Mouse (Mus musculus) forebrain, embryonic 11.5 days (tissue): ENCODE measurements at regions not wholly inside any gene's neighbourhood (a gene's known extent, or its start where the extent isn't known, plus 50 kb on each side); places are given as distances from the start of the nearest gene placed in this dataset.

Experiments
- ATAC-seq: fragments of 200-750 bp; cut with Nextera tagmentation; replicated peaks from 2 replicates; pipeline ENCODE4 v1.8.0; 2017; ENCODE audit warnings: moderate TSS enrichment; ENCODE audit not compliant: low FRiP score
- DNase-seq: peaks from one replicate; pipeline ENCODE4 v3.0.0-alpha.2; 2017; ENCODE audit warnings: low spot score
- H3K27ac ChIP-seq: fragments of 300-500 bp; sonication (generic); 2 replicates; pipeline ENCODE4 v1.5.1; 2014; ENCODE audit warnings: low read depth, low read length
- H3K27me3 ChIP-seq: fragments of 300-500 bp; sonication (generic); 2 replicates; pipeline ENCODE4 v1.6.1; 2014; ENCODE audit warnings: mild to moderate bottlenecking, low read length, mixed read lengths; ENCODE audit not compliant: control insufficient read depth, insufficient read depth
- H3K36me3 ChIP-seq: fragments of 300-500 bp; sonication (generic); 2 replicates; pipeline ENCODE4 v1.6.1; 2014; ENCODE audit warnings: mild to moderate bottlenecking, low read length, moderate library complexity, mixed read lengths; ENCODE audit not compliant: control insufficient read depth, insufficient read depth
- H3K4me1 ChIP-seq: fragments of 300-500 bp; sonication (generic); replicated peaks from 2 replicates; pipeline ENCODE4 v1.6.1; 2014; ENCODE audit warnings: low read length, mixed read lengths; ENCODE audit not compliant: control insufficient read depth, insufficient read depth
- H3K4me2 ChIP-seq: fragments of 300-500 bp; sonication (generic); 2 replicates; pipeline ENCODE4 v1.6.1; 2014; ENCODE audit warnings: low read depth, mild to moderate bottlenecking, low read length, moderate library complexity, mixed read lengths; ENCODE audit not compliant: severe bottlenecking
- H3K4me3 ChIP-seq: fragments of 300-500 bp; sonication (generic); 2 replicates; pipeline ENCODE4 v1.5.1; 2014; ENCODE audit warnings: low read depth, low read length
- H3K9ac ChIP-seq: fragments of 300-500 bp; sonication (generic); 2 replicates; pipeline ENCODE4 v1.6.1; 2014; ENCODE audit warnings: low read length
- H3K9me3 ChIP-seq: fragments of 300-500 bp; sonication (generic); 2 replicates; pipeline ENCODE4 v1.6.1; 2016; ENCODE audit warnings: low read length, mixed read lengths; ENCODE audit not compliant: control insufficient read depth
- WGBS: fragments of 180-500 bp; shearing (Covaris S2); extraction: QIAGEN DNeasy Blood & Tissue Kit; methylation state at CpG from one replicate; pipeline ENCODE4 v1.1.7; 2014; 5-methylcytosine and 5-hydroxymethylcytosine counted together

DNA sequence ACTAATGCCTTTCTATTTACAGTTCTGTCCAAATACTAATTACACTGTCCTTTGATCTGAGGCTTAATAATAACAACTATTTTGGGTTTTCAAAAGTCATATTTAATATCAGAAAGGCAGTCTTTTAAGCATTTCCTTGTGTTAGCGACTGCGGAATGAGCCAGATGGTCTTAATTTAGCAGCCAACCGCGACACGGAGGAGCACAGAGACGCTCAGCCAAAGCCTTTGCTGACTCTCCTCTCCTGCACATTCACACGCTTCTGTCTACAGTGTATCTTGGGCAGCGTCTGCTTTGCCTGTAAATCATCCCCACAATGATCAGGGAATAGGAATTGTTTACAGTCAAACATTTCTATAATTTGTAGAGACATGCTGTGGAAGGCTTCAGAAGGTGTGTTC is 201.1 kb downstream of the Zfp462 start:
- no peaks in the 10 kb centered on the region for H3K27me3 ChIP-seq
- H3K4me1 ChIP-seq = peaks cover 2% of the 10 kb centered on the region; the same call in 1 of the 2 replicates
- H3K27ac ChIP-seq = no peak overlapping the region
- WGBS = 70% methylated on average over 8 of the region's 8 CpGs
- H3K36me3 ChIP-seq = no peaks in the 10 kb centered on the region
- H3K9ac ChIP-seq = no peak overlapping the region
- H3K9me3 ChIP-seq = no peaks in the 10 kb centered on the region
- no peak overlapping the region for H3K4me3 ChIP-seq
- no peak overlapping the region for H3K4me2 ChIP-seq
- DNase-seq = no peak
- no peak for ATAC-seq

DNA sequence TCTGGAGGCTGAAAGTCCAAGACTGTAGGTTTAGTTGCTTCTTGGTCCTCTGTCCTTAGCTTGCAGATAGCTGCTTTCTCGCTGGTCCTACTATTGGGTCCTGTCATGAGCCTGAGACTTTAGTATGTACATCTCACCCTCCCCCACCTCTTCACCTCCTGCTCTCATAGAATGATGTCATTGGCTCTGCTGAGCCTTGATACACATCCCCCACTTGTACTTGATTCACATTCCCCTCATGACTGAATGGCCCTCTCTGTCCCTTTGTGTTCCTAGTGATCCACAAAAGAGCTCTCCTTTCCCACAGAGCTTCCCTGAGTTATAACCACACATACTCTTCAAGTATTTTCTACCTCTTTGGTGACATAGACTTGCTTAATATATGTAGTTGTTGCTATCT is 201.5 kb upstream of the Rad23b start:
- DNase-seq (no peak), ATAC-seq (peak; percentile 65; the same call in 1 of the 2 replicates)
- Histone ChIP-seq H3K4me3 (no peak overlapping the region), H3K9me3 (no peaks in the 10 kb centered on the region), H3K4me1 (peaks cover 2% of the 10 kb centered on the region; the same call in 1 of the 2 replicates), H3K36me3 (no peaks in the 10 kb centered on the region), H3K4me2 (no peak overlapping the region), H3K9ac (no peak overlapping the region), H3K27me3 (no peaks in the 10 kb centered on the region), H3K27ac (no peak overlapping the region)
- WGBS = 64% methylated on average over 1 of the region's 1 CpGs

DNA sequence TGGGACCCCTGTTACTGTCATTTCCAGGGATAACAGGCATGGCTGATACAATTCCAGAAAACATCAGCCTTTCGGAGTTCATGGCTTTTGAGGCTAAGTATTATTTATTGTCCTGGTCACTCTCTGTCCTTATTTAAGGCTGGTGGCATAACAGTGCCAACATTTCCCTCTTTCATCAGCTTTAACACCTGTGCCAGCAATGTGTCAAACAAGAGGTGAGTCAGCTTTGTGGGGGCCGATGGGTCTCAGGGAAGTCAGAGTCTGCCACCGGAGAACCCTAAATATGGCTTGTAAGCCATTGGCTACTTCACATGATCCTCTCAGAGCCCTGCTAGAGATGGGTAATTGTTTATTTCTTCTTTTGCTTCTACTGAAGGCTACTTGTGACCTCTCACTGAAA is 195.3 kb upstream of the Rad23b start:
- DNase-seq (no peak), ATAC-seq (no peak)
- no peaks in the 10 kb centered on the region for H3K27me3 ChIP-seq
- no peak overlapping the region for H3K27ac ChIP-seq
- no peaks in the 10 kb centered on the region for H3K9me3 ChIP-seq
- no peak overlapping the region for H3K4me3 ChIP-seq
- no peaks in the 10 kb centered on the region for H3K36me3 ChIP-seq
- no peaks in the 10 kb centered on the region for H3K4me1 ChIP-seq
- no peak overlapping the region for H3K4me2 ChIP-seq
- no peak overlapping the region for H3K9ac ChIP-seq
- 93% methylated on average over 3 of the region's 3 CpGs for WGBS

DNA sequence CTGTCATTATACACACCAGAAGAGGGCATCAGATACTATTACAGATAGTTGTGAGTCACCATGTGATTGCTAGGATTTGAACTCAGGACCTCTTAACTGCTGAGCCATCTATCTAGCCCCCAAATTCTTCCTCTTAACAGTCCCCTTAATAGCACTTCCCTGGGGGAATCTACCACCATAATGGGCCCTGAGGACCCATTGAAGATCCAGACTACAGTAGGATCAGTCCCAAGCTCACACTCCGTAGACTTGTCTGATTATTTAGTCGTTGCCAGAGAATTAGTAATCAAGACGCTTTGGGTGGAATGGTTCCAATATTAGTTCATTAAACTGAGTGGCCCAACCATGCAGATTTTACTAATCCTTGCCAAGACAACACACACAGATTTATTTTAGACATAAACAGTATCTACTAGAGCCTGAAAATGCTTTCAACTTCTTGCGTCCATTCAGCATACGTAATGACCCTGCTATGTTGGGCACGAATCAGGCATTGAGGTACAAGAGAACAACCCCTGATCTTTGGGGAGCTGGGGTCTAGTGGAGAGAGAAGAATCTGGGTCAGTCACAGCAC is 191.6 kb upstream of the Rad23b start:
- Histone ChIP-seq H3K4me3 (no peak overlapping the region), H3K4me2 (no peak overlapping the region), H3K9ac (no peak overlapping the region), H3K4me1 (no peaks in the 10 kb centered on the region), H3K9me3 (no peaks in the 10 kb centered on the region), H3K27ac (no peak overlapping the region), H3K36me3 (no peaks in the 10 kb centered on the region), H3K27me3 (no peaks in the 10 kb centered on the region)
- whole genome bisulfite sequencing = 90% methylated on average over 6 of the region's 6 CpGs
- no peak for ATAC-seq
- no peak for DNase-seq

DNA sequence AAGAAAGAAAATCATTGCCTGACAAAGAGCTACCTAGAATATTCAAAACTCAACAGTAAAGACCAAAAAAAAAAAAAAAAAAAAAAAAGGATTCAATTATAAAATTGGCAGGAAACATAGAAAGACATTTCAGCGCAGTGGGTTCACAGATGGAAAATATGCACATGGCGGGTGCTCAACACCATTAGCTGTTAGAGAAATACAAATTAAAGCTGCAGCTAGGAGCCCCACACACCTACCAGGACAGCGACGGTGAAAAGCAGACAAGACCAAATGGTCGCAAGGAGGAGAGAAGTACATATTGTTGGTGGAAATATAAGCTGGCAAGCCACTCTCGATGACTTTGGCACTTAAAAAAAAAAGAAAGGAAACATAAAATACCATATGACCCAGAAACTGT is 183.6 kb upstream of the Rad23b start:
- H3K4me2 ChIP-seq = no peak overlapping the region
- H3K9ac ChIP-seq = no peak overlapping the region
- no peaks in the 10 kb centered on the region for H3K27me3 ChIP-seq
- no peak for DNase-seq
- ATAC-seq = no peak
- H3K27ac ChIP-seq = no peak overlapping the region
- H3K4me3 ChIP-seq = no peak overlapping the region
- no peaks in the 10 kb centered on the region for H3K4me1 ChIP-seq
- H3K9me3 ChIP-seq = no peaks in the 10 kb centered on the region
- 93% methylated on average over 6 of the region's 6 CpGs for WGBS
- H3K36me3 ChIP-seq = no peaks in the 10 kb centered on the region

DNA sequence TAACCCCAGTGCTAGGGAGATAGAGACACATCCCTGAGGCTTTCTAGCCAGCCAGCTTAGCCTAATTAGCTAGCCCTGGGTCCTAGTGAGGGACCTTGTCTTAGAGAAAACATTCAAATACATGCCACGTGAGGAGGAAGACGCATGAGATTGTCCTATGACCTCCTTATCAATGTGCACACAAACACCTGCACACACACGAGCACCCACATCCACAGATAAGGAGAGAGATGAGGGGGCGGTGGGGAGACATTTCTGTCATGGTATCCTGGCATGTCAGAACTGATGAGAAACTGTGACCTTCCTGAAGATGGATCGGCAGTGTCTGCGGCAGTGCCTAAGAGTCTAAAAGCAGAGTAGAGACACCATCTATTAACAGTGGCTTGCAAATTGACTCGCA is 180.8 kb upstream of the Rad23b start:
- 86% methylated on average over 7 of the region's 7 CpGs for WGBS
- Histone ChIP-seq H3K4me3 (no peak overlapping the region), H3K9ac (no peak overlapping the region), H3K27ac (no peak overlapping the region), H3K4me1 (no peaks in the 10 kb centered on the region), H3K9me3 (no peaks in the 10 kb centered on the region), H3K27me3 (no peaks in the 10 kb centered on the region), H3K36me3 (no peaks in the 10 kb centered on the region), H3K4me2 (no peak overlapping the region)
- no peak for ATAC-seq
- no peak for DNase-seq

DNA sequence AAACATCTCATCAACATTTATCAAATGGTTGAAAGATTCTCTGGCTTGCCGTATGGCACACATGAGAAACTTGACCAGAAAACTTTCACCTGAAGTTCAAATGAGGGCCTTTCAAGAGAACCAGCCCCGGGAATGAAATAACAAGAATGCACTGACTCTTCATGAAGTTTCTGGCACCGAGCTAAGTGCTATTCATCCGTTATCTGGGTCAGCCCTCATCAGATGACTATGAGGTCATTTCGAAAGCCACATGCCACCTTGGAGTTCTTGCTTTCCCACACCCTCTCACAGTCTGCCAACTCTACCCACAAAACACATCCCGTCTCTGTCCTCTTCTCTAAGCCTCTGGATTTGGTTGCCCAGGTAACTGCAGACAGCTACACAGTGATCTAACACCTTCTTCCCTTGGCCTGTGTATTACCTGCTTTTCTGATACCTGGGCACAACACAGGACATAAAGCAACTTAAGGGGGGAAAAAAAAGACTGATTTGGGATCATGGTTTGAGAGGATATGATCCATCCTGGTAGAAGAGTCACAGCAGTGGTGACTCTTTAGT is 177.4 kb upstream of the Rad23b start:
- ATAC-seq = no peak
- Histone ChIP-seq H3K9ac (no peak overlapping the region), H3K27me3 (no peaks in the 10 kb centered on the region), H3K4me1 (no peaks in the 10 kb centered on the region), H3K27ac (no peak overlapping the region), H3K4me3 (no peak overlapping the region), H3K4me2 (no peak overlapping the region), H3K36me3 (no peaks in the 10 kb centered on the region), H3K9me3 (no peaks in the 10 kb centered on the region)
- WGBS = 92% methylated on average over 6 of the region's 6 CpGs
- no peak for DNase-seq

DNA sequence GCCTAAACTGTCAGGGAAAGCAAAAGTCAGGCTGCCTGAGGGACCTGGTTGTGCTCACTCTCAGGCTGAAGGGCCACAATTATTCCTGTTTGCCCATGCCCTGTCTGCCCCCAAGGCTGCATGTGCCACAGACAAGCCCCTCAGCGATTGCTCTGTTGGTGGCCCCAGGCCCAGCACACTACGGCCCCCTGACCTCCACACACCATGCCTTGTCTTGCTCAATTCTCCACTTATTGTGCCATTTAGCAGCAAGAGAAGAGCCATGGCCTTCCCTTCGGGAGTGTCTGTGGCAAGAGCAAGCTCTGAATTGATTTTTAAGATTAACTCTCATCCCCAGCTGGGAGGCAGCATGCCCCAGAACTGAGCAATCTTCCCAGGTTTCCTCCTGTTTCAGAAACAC is 173.8 kb upstream of the Rad23b start:
- ATAC-seq (no peak), DNase-seq (no peak)
- Histone ChIP-seq H3K4me3 (no peak overlapping the region), H3K27me3 (no peaks in the 10 kb centered on the region), H3K36me3 (no peaks in the 10 kb centered on the region), H3K4me2 (no peak overlapping the region), H3K9ac (no peak overlapping the region), H3K9me3 (no peaks in the 10 kb centered on the region), H3K27ac (no peak overlapping the region), H3K4me1 (no peaks in the 10 kb centered on the region)
- 68% methylated on average over 3 of the region's 3 CpGs for WGBS

DNA sequence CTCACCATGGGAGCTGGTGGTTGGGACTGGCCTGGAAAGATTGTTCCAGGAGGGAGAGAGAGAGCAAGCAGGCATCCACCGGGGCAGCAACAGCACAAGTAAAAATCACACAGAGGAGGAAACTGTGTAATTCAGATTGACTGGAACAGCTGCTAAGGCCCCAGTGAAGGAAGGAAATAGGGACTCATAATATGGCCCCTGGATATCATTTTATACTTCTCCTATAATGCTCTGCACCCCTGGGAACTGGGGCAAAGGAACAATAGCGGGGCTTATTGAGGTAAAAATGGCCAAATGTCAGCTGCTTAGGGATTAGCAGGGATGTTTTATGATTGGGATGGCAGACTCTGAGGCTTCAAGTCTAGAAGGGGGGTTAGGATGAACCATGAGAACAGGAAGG is 170.4 kb upstream of the Rad23b start:
- Histone ChIP-seq H3K9ac (no peak overlapping the region), H3K27ac (no peak overlapping the region), H3K4me1 (no peaks in the 10 kb centered on the region), H3K4me3 (no peak overlapping the region), H3K36me3 (no peaks in the 10 kb centered on the region), H3K27me3 (no peaks in the 10 kb centered on the region), H3K9me3 (no peaks in the 10 kb centered on the region), H3K4me2 (no peak overlapping the region)
- ATAC-seq = no peak
- DNase-seq = no peak
- WGBS = 87% methylated on average over 2 of the region's 2 CpGs
